Mouse (Mus musculus) ES-Bruce4 (cell line): ENCODE results near the gene Gmcl1.

ENCODE experiments used
- CTCF ChIP-seq: IDR thresholded peaks from one replicate; pipeline ENCODE4 v1.8.1; 2011; ENCODE audit warnings: low read depth, low read length
- POLR2A ChIP-seq: IDR thresholded peaks from one replicate; pipeline ENCODE4 v1.8.1; 2011; ENCODE audit warnings: low read length; ENCODE audit not compliant: insufficient read depth

DNA sequence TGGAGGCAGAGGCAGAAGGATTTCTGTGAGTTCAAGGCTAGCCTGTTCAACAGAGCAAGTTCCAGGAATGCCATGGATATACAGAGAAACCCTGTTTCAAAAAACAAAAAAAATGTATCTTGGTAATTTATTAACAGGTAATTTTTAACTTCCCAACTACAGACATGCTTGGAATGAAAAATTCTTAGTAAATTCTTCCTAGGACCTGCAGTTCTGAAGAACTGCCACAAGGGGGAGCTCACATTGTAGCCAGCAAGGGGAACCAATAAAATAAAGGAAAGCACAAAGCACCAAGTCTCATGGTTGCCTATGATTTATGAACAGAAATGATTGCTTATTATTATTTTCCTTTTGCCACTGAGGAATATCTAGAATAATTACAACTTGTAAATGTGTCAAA is 14.0 kb upstream of the Gmcl1 start:
- TF ChIP-seq CTCF (no peak), POLR2A (no peak)
